Mouse (Mus musculus) olfactory bulb, adult 2 months (tissue): ENCODE measurements around the gene Zfp978.
"Not testable (repeated sequence)": the region's sequence is repeated elsewhere in the genome, so short reads cannot be mapped to it uniquely, and the experiment has no call there.

ENCODE experiments used
- CTCF ChIP-seq: fragments of 200-500 bp; IDR thresholded peaks from 2 replicates; pipeline ENCODE4 v1.5.1; 2012; ENCODE audit warnings: low read depth, mild to moderate bottlenecking, low read length, moderate library complexity; ENCODE audit not compliant: insufficient read depth
- POLR2A ChIP-seq: fragments of 200-500 bp; IDR thresholded peaks from 2 replicates; pipeline ENCODE4 v1.6.1; 2012; ENCODE audit warnings: mild to moderate bottlenecking, low read depth, low read length, moderate library complexity; ENCODE audit not compliant: insufficient read depth

DNA sequence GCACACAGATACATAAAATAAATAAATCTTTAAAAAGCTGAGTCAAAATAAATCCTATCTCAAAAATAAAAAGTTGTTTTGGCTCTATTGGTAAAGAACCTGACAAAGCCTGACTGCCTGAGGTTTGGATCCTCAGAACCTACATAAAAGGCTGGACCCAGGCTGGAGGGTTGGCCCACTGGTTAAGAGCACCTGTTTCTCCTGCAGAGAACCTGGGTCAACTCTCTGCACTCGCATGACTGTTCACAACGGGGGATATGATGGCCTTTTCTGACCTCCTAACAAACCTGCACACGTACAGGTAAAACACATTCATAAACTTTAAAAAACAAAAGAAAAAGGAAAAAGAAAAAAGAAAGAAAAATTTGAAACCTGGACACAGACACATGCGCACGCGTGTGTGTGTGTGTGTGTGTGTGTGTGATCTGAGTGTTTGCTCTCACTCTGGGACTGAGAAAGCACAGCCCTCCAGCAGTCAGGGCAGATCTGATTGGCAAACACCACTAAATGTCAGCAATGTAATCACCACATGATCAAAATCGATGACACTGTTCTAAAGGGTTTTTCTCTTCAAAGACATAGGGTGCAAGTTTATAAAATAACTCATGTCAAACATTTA, 21.4 kb upstream of the Zfp978 start:
- TF ChIP-seq POLR2A, CTCF: not testable (repeated sequence)
